Mouse (Mus musculus) CH12.LX (cell line): ENCODE measurements at regions not wholly inside any gene's neighbourhood (a gene's known extent, or its start where the extent isn't known, plus 50 kb on each side); places are given as distances from the start of the nearest gene placed in this dataset.

Experiments
- DNase-seq: peaks from one replicate; pipeline ENCODE4 v3.0.0-alpha.2; 2013; ENCODE audit errors: extremely low read depth
- H3K27ac ChIP-seq: 2 replicates; pipeline ENCODE4 v1.5.1; 2012; ENCODE audit warnings: low read depth, mild to moderate bottlenecking, control low read depth, moderate library complexity; ENCODE audit not compliant: insufficient read depth
- H3K27me3 ChIP-seq: replicated peaks from 2 replicates; pipeline ENCODE3; 2012; ENCODE audit warnings: inconsistent platforms
- H3K36me3 ChIP-seq, 2 experiments: replicated peaks in 1 of 2; 2 replicates each; pipeline versions ENCODE3 to v1.6.1; 2012; ENCODE audit warnings: inconsistent platforms in 1 of 2, low read length in 1 of 2, mild to moderate bottlenecking in 1 of 2, mixed read lengths in 1 of 2, moderate library complexity in 1 of 2; ENCODE audit not compliant: control insufficient read depth in 1 of 2, insufficient read depth in 1 of 2
- H3K4me1 ChIP-seq, 2 experiments: 2 replicates each; pipeline ENCODE4 v1.6.1; 2012; ENCODE audit warnings: inconsistent platforms in 1 of 2, moderate library complexity in 1 of 2; ENCODE audit not compliant: insufficient read depth in 2 of 2, control insufficient read depth in 1 of 2
- H3K4me2 ChIP-seq: 2 replicates; pipeline ENCODE4 v1.6.1; 2012; ENCODE audit warnings: low read depth, mild to moderate bottlenecking, control low read depth; ENCODE audit not compliant: poor library complexity, insufficient read depth, severe bottlenecking
- H3K4me3 ChIP-seq, 3 experiments: fragments of 150-350 bp in 1 of 3; sonication (generic) in 1 of 3; replicated peaks in 1 of 3; 2 replicates each; pipeline versions ENCODE3 to v1.5.1; 2011 to 2012; ENCODE audit warnings: low read depth in 2 of 3, low read length in 2 of 3, mild to moderate bottlenecking in 2 of 3, moderate library complexity in 2 of 3, control low read depth in 1 of 3, improper control_type of control experiment in 1 of 3, inconsistent platforms in 1 of 3, mixed read lengths in 1 of 3; ENCODE audit not compliant: poor library complexity in 1 of 3
- H3K79me2 ChIP-seq: replicated peaks from 2 replicates; pipeline ENCODE4 v1.6.1; 2012; ENCODE audit warnings: mild to moderate bottlenecking, moderate library complexity; ENCODE audit not compliant: control insufficient read depth, poor library complexity, insufficient read depth, severe bottlenecking; ENCODE audit errors: extremely low read depth
- H3K9ac ChIP-seq: 2 replicates; pipeline ENCODE4 v1.6.1; 2012; ENCODE audit warnings: low read depth, mild to moderate bottlenecking, control low read depth, moderate library complexity; ENCODE audit not compliant: insufficient read depth
- H3K9me3 ChIP-seq: replicated peaks from 2 replicates; pipeline ENCODE3; 2012; ENCODE audit warnings: low read length, inconsistent platforms, mixed read lengths
- BHLHE40 ChIP-seq: IDR thresholded peaks from 2 replicates; pipeline ENCODE4 v1.6.1; 2011; ENCODE audit warnings: mild to moderate bottlenecking, low read depth, low read length, improper control_type of control experiment
- CHD1 ChIP-seq: IDR thresholded peaks from 2 replicates; pipeline ENCODE4 v1.6.1; 2012; ENCODE audit warnings: low read depth, low read length, improper control_type of control experiment, inconsistent platforms
- E2F4 ChIP-seq: IDR thresholded peaks from 2 replicates; pipeline ENCODE4 v1.6.1; 2011; ENCODE audit warnings: low read depth, low read length, improper control_type of control experiment; ENCODE audit not compliant: insufficient replicate concordance
- ELF1 ChIP-seq: IDR thresholded peaks from 2 replicates; pipeline ENCODE4 v1.6.1; 2014; ENCODE audit warnings: low read depth, mild to moderate bottlenecking, inconsistent platforms, low read length, improper control_type of control experiment
- EP300 ChIP-seq: IDR thresholded peaks from 2 replicates; pipeline ENCODE4 v1.6.1; 2011; ENCODE audit warnings: low read length, improper control_type of control experiment
- ETS1 ChIP-seq: conservative IDR thresholded peaks from 2 replicates; pipeline ENCODE4 v1.6.1; 2012; ENCODE audit warnings: low read depth, mild to moderate bottlenecking, inconsistent platforms, low read length, improper control_type of control experiment, moderate library complexity
- IRF4 ChIP-seq: IDR thresholded peaks from 2 replicates; pipeline ENCODE4 v1.6.1; 2014; ENCODE audit warnings: low read depth, mild to moderate bottlenecking, inconsistent platforms, low read length, improper control_type of control experiment
- JUND ChIP-seq: conservative IDR thresholded peaks from 2 replicates; pipeline ENCODE4 v1.6.1; 2011; ENCODE audit warnings: low read depth, low read length, improper control_type of control experiment
- KAT2A ChIP-seq: IDR thresholded peaks from 2 replicates; pipeline ENCODE4 v1.6.1; 2012; ENCODE audit warnings: low read length, improper control_type of control experiment, inconsistent platforms; ENCODE audit not compliant: insufficient replicate concordance
- MAZ ChIP-seq: IDR thresholded peaks from 2 replicates; pipeline ENCODE4 v1.6.1; 2012; ENCODE audit warnings: low read depth, mild to moderate bottlenecking, inconsistent platforms, low read length, improper control_type of control experiment, moderate library complexity
- MEF2A ChIP-seq: IDR thresholded peaks from 2 replicates; pipeline ENCODE4 v1.6.1; 2014; ENCODE audit warnings: low read depth, mild to moderate bottlenecking, inconsistent platforms, low read length, improper control_type of control experiment, borderline replicate concordance
- MXI1 ChIP-seq: IDR thresholded peaks from 2 replicates; pipeline ENCODE4 v1.6.1; 2011; ENCODE audit warnings: mild to moderate bottlenecking, low read depth, low read length, improper control_type of control experiment
- NELFE ChIP-seq: IDR thresholded peaks from 2 replicates; pipeline ENCODE4 v1.6.1; 2011; ENCODE audit warnings: low read depth, low read length, improper control_type of control experiment
- NRF1 ChIP-seq: IDR thresholded peaks from 2 replicates; pipeline ENCODE4 v1.6.1; 2014; ENCODE audit warnings: low read depth, mild to moderate bottlenecking, inconsistent platforms, low read length, improper control_type of control experiment, moderate library complexity
- PAX5 ChIP-seq: IDR thresholded peaks from 2 replicates; pipeline ENCODE4 v1.6.1; 2012; ENCODE audit warnings: low read length, inconsistent platforms, mixed read lengths
- POLR2A ChIP-seq: IDR thresholded peaks from 2 replicates; pipeline ENCODE4 v1.6.1; 2011; ENCODE audit warnings: low read depth, mild to moderate bottlenecking, improper control_type of control experiment, low read length
- RCOR1 ChIP-seq: conservative IDR thresholded peaks from 2 replicates; pipeline ENCODE4 v1.6.1; 2012; ENCODE audit warnings: low read depth, mild to moderate bottlenecking, inconsistent platforms, low read length, improper control_type of control experiment
- TCF12 ChIP-seq: IDR thresholded peaks from 2 replicates; pipeline ENCODE4 v1.6.1; 2014; ENCODE audit warnings: low read depth, mild to moderate bottlenecking, inconsistent platforms, low read length, improper control_type of control experiment
- USF1 ChIP-seq: IDR thresholded peaks from 2 replicates; pipeline ENCODE4 v1.6.1; 2014; ENCODE audit warnings: low read depth, mild to moderate bottlenecking, inconsistent platforms, low read length, improper control_type of control experiment
- USF2 ChIP-seq: conservative IDR thresholded peaks from 2 replicates; pipeline ENCODE4 v1.6.1; 2011; ENCODE audit warnings: low read depth, low read length, improper control_type of control experiment
- ZMIZ1 ChIP-seq: IDR thresholded peaks from 2 replicates; pipeline ENCODE4 v1.6.1; 2012; ENCODE audit warnings: low read depth, mild to moderate bottlenecking, inconsistent platforms, low read length, improper control_type of control experiment
- dilution Hi-C: fragments of 300-500 bp; cut with MboI; formaldehyde crosslinking; loops from 2 replicates; pipeline ENCODE4 v1.14.3; 2020; ENCODE audit warnings: low sequenced_read_pairs; ENCODE audit not compliant: extremely low pct_unique_long_range_greater_than_20kb, extremely low pct_ligation_motif_present
- in situ Hi-C: fragments of 300-500 bp; cut with MboI; formaldehyde crosslinking; loops from 3 replicates; pipeline ENCODE4 v1.14.3; 2019; ENCODE audit warnings: low sequenced_read_pairs, low pct_ligation_motif_present, low pct_unique_long_range_greater_than_20kb, mixed read lengths

- no peaks in the 10 kb centered on the region for H3K27me3 ChIP-seq
- TF ChIP-seq TCF12 (no peak), MAZ (no peak), EP300 (no peak), MEF2A (no peak), NRF1 (no peak), BHLHE40 (no peak), PAX5 (no peak), ZMIZ1 (no peak)
- TF ChIP-seq, all 38 proteins: peak for 0
- Histone ChIP-seq H3K4me3 (no peak overlapping the region), H3K27ac (no peak overlapping the region), H3K4me2 (no peak overlapping the region), H3K9ac (no peak overlapping the region), H3K79me2 (no peaks in the 10 kb centered on the region), H3K9me3 (peaks cover 52% of the 10 kb centered on the region), H3K4me1 (no peaks in the 10 kb centered on the region), H3K36me3 (no peaks in the 10 kb centered on the region)
- DNase-seq, result no peak
- in situ Hi-C loops, result no loop called here
- dilution Hi-C loops, result no loop called here
Observed at GRCm38 (mm10) chr7:70591361-70592256, 225.1 kb upstream of the Nr2f2 start.

- dilution Hi-C loops, result no loop called here
- Histone ChIP-seq H3K4me3 (no peak overlapping the region), H3K9me3 (peaks cover 52% of the 10 kb centered on the region), H3K4me2 (no peak overlapping the region), H3K36me3 (no peaks in the 10 kb centered on the region), H3K4me1 (no peaks in the 10 kb centered on the region), H3K27me3 (no peaks in the 10 kb centered on the region), H3K9ac (no peak overlapping the region), H3K27ac (no peak overlapping the region), H3K79me2 (no peaks in the 10 kb centered on the region; the same call in 1 of the 2 replicates)
- no peak for DNase-seq
- in situ Hi-C loops, result no loop called here
- TF ChIP-seq TCF12 (no peak), RCOR1 (no peak), BHLHE40 (no peak), NRF1 (no peak), USF2 (no peak), USF1 (no peak)
Observed at GRCm38 (mm10) chr7:70589713-70590112, 223.2 kb upstream of the Nr2f2 start.

- in situ Hi-C loops (no loop called here), dilution Hi-C loops (no loop called here)
- Histone ChIP-seq H3K4me3 (no peak overlapping the region), H3K36me3 (no peaks in the 10 kb centered on the region), H3K79me2 (no peaks in the 10 kb centered on the region; the same call in 1 of the 2 replicates), H3K4me2 (no peak overlapping the region), H3K9me3 (peaks cover 55% of the 10 kb centered on the region), H3K9ac (no peak overlapping the region), H3K27me3 (no peaks in the 10 kb centered on the region), H3K4me1 (no peaks in the 10 kb centered on the region), H3K27ac (no peak overlapping the region)
- DNase-seq, result no peak
- TF ChIP-seq KAT2A, result no peak
- no peak for TF ChIP-seq RCOR1
- TF ChIP-seq POLR2A, result no peak
- TF ChIP-seq CHD1, result no peak
- no peak for TF ChIP-seq E2F4
- TF ChIP-seq MXI1, result no peak
- TF ChIP-seq NRF1, result no peak
- TF ChIP-seq TCF12, result no peak
- no peak for TF ChIP-seq MAZ
- TF ChIP-seq USF2, result no peak
- no peak for TF ChIP-seq IRF4
- TF ChIP-seq NELFE, result no peak
- no peak for TF ChIP-seq ELF1
- TF ChIP-seq JUND, result no peak
- no peak for TF ChIP-seq ETS1
Observed at GRCm38 (mm10) chr7:70588061-70588460, 221.5 kb upstream of the Nr2f2 start.
